Mouse (Mus musculus) frontal cortex, postnatal 36 days (tissue): ENCODE measurements at regions not wholly inside any gene's neighbourhood (a gene's known extent, or its start where the extent isn't known, plus 50 kb on each side); places are given as distances from the start of the nearest gene placed in this dataset.

Experiments used
- DNase-seq, 2 experiments: peaks; one replicate each; pipeline ENCODE4 v3.0.0; 2022; ENCODE audit warnings: low spot score in 2 of 2

DNA sequence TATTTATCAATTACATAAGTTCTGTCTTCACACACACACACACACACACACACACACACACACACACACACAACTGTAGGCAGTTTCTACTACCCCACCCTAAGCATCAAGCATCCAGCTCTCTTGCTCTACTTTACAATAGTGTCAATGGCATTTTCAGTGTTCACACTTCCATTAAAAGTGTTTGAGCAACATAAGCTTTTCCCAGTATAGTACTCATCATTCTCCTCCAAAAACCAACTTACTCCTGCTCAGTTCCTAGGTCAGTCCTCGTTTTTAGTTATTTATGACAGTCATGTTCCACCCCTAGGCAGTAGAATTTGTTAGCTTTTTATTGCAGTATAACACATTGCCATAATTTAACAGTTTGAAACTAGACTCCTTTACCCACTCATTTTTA is 145.4 kb upstream of the Lrrc7 start:
- peak in 1 of 2 experiments; percentile 17 for DNase-seq

GRCm38 (mm10) chr3:158694936-158695335 is 132.9 kb upstream of the Lrrc7 start:
- DNase-seq: no peak

DNA sequence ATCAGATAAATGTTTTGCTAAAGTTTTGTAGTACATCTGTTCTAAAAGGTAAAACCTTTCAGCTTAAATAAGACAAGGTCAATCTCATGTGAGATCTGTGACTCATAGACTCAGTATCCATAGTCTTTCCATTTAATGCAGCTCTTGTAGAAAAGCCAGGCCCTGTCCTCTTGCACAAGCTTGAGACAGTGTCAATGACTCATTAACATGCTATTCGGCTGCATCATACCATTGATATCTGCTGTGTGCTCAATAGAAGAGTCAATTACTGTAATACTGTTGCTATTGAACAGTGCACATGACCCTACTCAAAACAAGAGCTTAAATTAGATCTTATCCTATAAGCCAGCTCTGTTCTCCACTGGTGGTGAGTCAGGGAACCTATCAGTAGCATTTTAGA is 128.7 kb upstream of the Lrrc7 start:
- DNase-seq: no peak

- no peak for DNase-seq
Observed at GRCm38 (mm10) chr3:158645676-158646075, 83.7 kb upstream of the Lrrc7 start.
